Mouse (Mus musculus): ENCODE results near the gene Zeb2.

GRCm38 (mm10) chr2:45138906-45139305 is 21.7 kb upstream of the Zeb2 start:
- TF ChIP-seq CTCF (IDR thresholded peaks at IDR 0.05; ENCODE audit: control insufficient read depth, insufficient read depth, insufficient read length) (no peak), FOSL1 (IDR thresholded peaks at IDR 0.05; ENCODE audit: insufficient read depth, low read length, poor library complexity, severe bottlenecking) (no peak), USF1 (IDR thresholded peaks at IDR 0.05; ENCODE audit: low read depth) (no peak), MAX (IDR thresholded peaks at IDR 0.05) (no peak)

Data from C2C12 (cell line).